Mouse (Mus musculus) heart, adult 2 months (tissue): ENCODE measurements around the gene Bglap2.

Experiments used
- CTCF ChIP-seq: fragments of 200-600 bp; IDR thresholded peaks from 2 replicates; pipeline ENCODE4 v1.8.1; 2022; ENCODE audit warnings: antibody characterized with exemption, mild to moderate bottlenecking, moderate library complexity
- EP300 ChIP-seq: fragments of 200-500 bp; IDR thresholded peaks from 2 replicates; pipeline ENCODE4 v1.6.1; 2011; ENCODE audit warnings: low read depth, low read length, control low read depth; ENCODE audit not compliant: insufficient read depth
- POLR2A ChIP-seq: fragments of 200-500 bp; IDR thresholded peaks from 2 replicates; pipeline ENCODE4 v1.6.1; 2011; ENCODE audit warnings: mild to moderate bottlenecking, low read depth, low read length, control low read depth; ENCODE audit not compliant: insufficient read depth

DNA sequence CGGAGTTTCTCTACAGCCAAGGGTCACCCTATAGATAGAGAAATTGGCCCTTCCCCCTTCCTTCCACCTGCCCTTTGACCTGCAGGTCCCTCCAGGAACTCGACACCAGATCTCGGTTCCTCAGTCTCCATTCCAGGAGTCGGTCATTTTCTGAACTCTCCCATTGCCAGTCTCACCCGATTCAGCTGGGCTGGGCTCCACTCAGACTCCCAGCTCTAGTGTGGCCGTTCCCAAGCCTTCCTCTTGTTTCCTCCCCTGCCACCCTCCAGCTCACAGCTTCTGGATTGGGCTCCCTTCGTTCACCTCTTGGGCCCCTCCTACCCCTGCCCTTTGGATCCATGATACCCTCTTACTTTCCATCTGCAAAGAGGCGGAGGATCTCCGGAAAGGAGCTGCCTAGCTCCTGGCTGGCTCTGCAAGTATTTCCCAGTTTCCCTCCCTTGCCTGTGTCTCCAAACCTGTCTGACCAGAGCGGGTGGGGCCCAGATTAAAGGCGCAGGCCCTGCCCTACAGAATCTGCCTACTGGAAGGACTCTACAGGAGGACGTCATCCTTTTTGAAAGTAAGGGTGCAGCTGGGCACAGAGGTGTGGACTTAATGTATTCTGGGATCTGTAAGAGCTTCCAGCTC lies 44.4 kb downstream of the Bglap2 start:
- TF ChIP-seq POLR2A, result no peak
- no peak for TF ChIP-seq CTCF
- TF ChIP-seq EP300, result no peak
